Mouse (Mus musculus) embryonic facial prominence, embryonic 13.5 days (tissue): Measurements from ENCODE around the gene 2900026A02Rik. TPM values are rescaled to one million over a fixed set of nuclear protein-coding genes. Genes with fewer than 3 reads are reported as not detected.

ENCODE experiments used
- ATAC-seq: fragments of 200-750 bp; cut with Nextera tagmentation; 2 replicates; pipeline ENCODE4 v1.8.0; 2017; ENCODE audit warnings: low read depth; ENCODE audit not compliant: insufficient number of reproducible peaks, insufficient read depth, low FRiP score, low TSS enrichment
- H3K27ac ChIP-seq: fragments of 300-500 bp; sonication (generic); 2 replicates; pipeline ENCODE4 v1.5.1; 2015; ENCODE audit warnings: moderate library complexity, mild to moderate bottlenecking, inconsistent platforms
- H3K27me3 ChIP-seq: fragments of 300-500 bp; sonication (generic); 2 replicates; pipeline ENCODE4 v1.6.1; 2015; ENCODE audit warnings: mild to moderate bottlenecking, inconsistent platforms
- H3K36me3 ChIP-seq: fragments of 300-500 bp; sonication (generic); 2 replicates; pipeline ENCODE4 v1.6.1; 2015; ENCODE audit warnings: mild to moderate bottlenecking, inconsistent platforms
- H3K4me1 ChIP-seq: fragments of 300-500 bp; sonication (generic); 2 replicates; pipeline ENCODE4 v1.6.1; 2015; ENCODE audit warnings: inconsistent platforms
- H3K4me2 ChIP-seq: fragments of 300-500 bp; sonication (generic); 2 replicates; pipeline ENCODE4 v1.6.1; 2015; ENCODE audit warnings: moderate library complexity, mild to moderate bottlenecking, inconsistent platforms
- H3K4me3 ChIP-seq: fragments of 300-500 bp; sonication (generic); 2 replicates; pipeline ENCODE4 v1.5.1; 2015; ENCODE audit warnings: mild to moderate bottlenecking, inconsistent platforms
- H3K9ac ChIP-seq: fragments of 300-500 bp; sonication (generic); 2 replicates; pipeline ENCODE4 v1.6.1; 2015; ENCODE audit warnings: mild to moderate bottlenecking, inconsistent platforms
- H3K9me3 ChIP-seq: fragments of 300-500 bp; sonication (generic); 2 replicates; pipeline ENCODE4 v1.6.1; 2016; ENCODE audit warnings: inconsistent platforms
- WGBS: fragments of 180-500 bp; shearing (Covaris S2); methylation state at CpG from one replicate; pipeline ENCODE4 v1.1.7; 2015; ENCODE audit warnings: mixed read lengths; 5-methylcytosine and 5-hydroxymethylcytosine counted together
- polyA plus RNA-seq: library from polyadenylated mRNA; unstranded; fragments of >200 nt; fragmentation: Nextera tagmentation; extraction: Ambion mirVana; gene quantifications from 2 replicates; pipeline ENCODE4 v1.2.1, GENCODE M21; 2015

Gene 2900026A02Rik
- 8.6 and 10.2 TPM in 2 replicates for polyA plus RNA-seq

GRCm38 (mm10) chr5:113221147-113221865 lies at the start of gene 2900026A02Rik:
Gene 2900026A02Rik, minus strand, starts transcription at chr5:113221236.
- H3K36me3 ChIP-seq = no peaks in the 10 kb centered on the region
- 8% methylated on average over 60 of the region's 62 CpGs for WGBS
- H3K4me3 ChIP-seq = peak within 1 kb of the TSS; percentile 61
- no peak; the same call in 1 of the 2 replicates for ATAC-seq
- peak within 1 kb of the TSS; percentile 74 for H3K9ac ChIP-seq
- H3K27ac ChIP-seq = no peak within 1 kb of the TSS
- H3K4me1 ChIP-seq = peaks cover 21% of the 10 kb centered on the region
- no peaks in the 10 kb centered on the region for H3K9me3 ChIP-seq
- H3K27me3 ChIP-seq = peaks cover 32% of the 10 kb centered on the region
- peak within 1 kb of the TSS; percentile 98 for H3K4me2 ChIP-seq

GRCm38 (mm10) chr5:113270043-113270442 lies 49.0 kb upstream of the 2900026A02Rik start:
- 79% methylated on average over 3 of the region's 3 CpGs for WGBS
- Histone ChIP-seq H3K27ac (no peak overlapping the region), H3K36me3 (no peaks in the 10 kb centered on the region), H3K4me1 (no peaks in the 10 kb centered on the region), H3K4me2 (no peak overlapping the region), H3K4me3 (no peak overlapping the region), H3K9ac (no peak overlapping the region), H3K9me3 (0 out of 2 replicates have a peak, but pooled peaks cover 2% of the 10 kb centered on the region), H3K27me3 (no peaks in the 10 kb centered on the region)
- ATAC-seq = no peak

GRCm38 (mm10) chr5:113268246-113268645 lies 47.2 kb upstream of the 2900026A02Rik start:
- Histone ChIP-seq H3K4me1 (no peaks in the 10 kb centered on the region), H3K9me3 (0 out of 2 replicates have a peak, but pooled peaks cover 2% of the 10 kb centered on the region), H3K27me3 (no peaks in the 10 kb centered on the region), H3K4me3 (no peak overlapping the region), H3K27ac (no peak overlapping the region), H3K36me3 (no peaks in the 10 kb centered on the region), H3K9ac (no peak overlapping the region), H3K4me2 (no peak overlapping the region)
- peak; percentile 27; the same call in 1 of the 2 replicates for ATAC-seq

- ATAC-seq = no peak
- Histone ChIP-seq H3K9me3 (0 out of 2 replicates have a peak, but pooled peaks cover 2% of the 10 kb centered on the region), H3K9ac (no peak overlapping the region), H3K4me3 (no peak overlapping the region), H3K36me3 (no peaks in the 10 kb centered on the region), H3K27ac (no peak overlapping the region), H3K27me3 (no peaks in the 10 kb centered on the region), H3K4me2 (no peak overlapping the region), H3K4me1 (no peaks in the 10 kb centered on the region)
- 83% methylated on average over 8 of the region's 8 CpGs for whole genome bisulfite sequencing
These were observed 44.6 kb upstream of the 2900026A02Rik start for GRCm38 (mm10) chr5:113265637-113266036.

GRCm38 (mm10) chr5:113250806-113251205 lies 29.8 kb upstream of the 2900026A02Rik start:
- Histone ChIP-seq H3K36me3 (no peaks in the 10 kb centered on the region), H3K4me1 (no peaks in the 10 kb centered on the region), H3K9ac (no peak overlapping the region), H3K4me3 (no peak overlapping the region), H3K27me3 (no peaks in the 10 kb centered on the region), H3K27ac (no peak overlapping the region), H3K9me3 (no peaks in the 10 kb centered on the region), H3K4me2 (no peak overlapping the region)
- no peak for ATAC-seq
- WGBS = 93% methylated on average over 11 of the region's 11 CpGs

- WGBS = 77% methylated on average over 8 of the region's 8 CpGs
- Histone ChIP-seq H3K9me3 (no peaks in the 10 kb centered on the region), H3K36me3 (no peaks in the 10 kb centered on the region), H3K27me3 (no peaks in the 10 kb centered on the region), H3K9ac (no peak overlapping the region), H3K27ac (no peak overlapping the region), H3K4me1 (no peaks in the 10 kb centered on the region), H3K4me3 (no peak overlapping the region), H3K4me2 (no peak overlapping the region)
- ATAC-seq = no peak
These were observed 28.4 kb upstream of the 2900026A02Rik start for GRCm38 (mm10) chr5:113249263-113249930.

- Histone ChIP-seq H3K4me3 (no peak overlapping the region), H3K4me2 (no peak overlapping the region), H3K27me3 (no peaks in the 10 kb centered on the region), H3K27ac (no peak overlapping the region), H3K36me3 (no peaks in the 10 kb centered on the region), H3K4me1 (peaks cover 16% of the 10 kb centered on the region), H3K9ac (no peak overlapping the region), H3K9me3 (no peaks in the 10 kb centered on the region)
- 79% methylated on average over 5 of the region's 5 CpGs for WGBS
- no peak for ATAC-seq
These were observed 9.2 kb upstream of the 2900026A02Rik start for GRCm38 (mm10) chr5:113230196-113230595.

GRCm38 (mm10) chr5:113226632-113227102 lies 5.6 kb upstream of the 2900026A02Rik start, which contains the start of gene Tmem211:
Gene Tmem211, plus strand, starts transcription at chr5:113226909.
- peaks cover 20% of the 10 kb centered on the region for H3K4me1 ChIP-seq
- H3K9me3 ChIP-seq = no peaks in the 10 kb centered on the region
- H3K27ac ChIP-seq = peak within 1 kb of the TSS; percentile 45
- H3K4me2 ChIP-seq = peak within 1 kb of the TSS; percentile 57
- H3K4me3 ChIP-seq = peak within 1 kb of the TSS; percentile 27
- peak within 1 kb of the TSS; percentile 49 for H3K9ac ChIP-seq
- peak; percentile 80 for ATAC-seq
- H3K27me3 ChIP-seq = no peaks in the 10 kb centered on the region
- under 1% methylated on average over 13 of the region's 13 CpGs for WGBS
- no peaks in the 10 kb centered on the region for H3K36me3 ChIP-seq

- H3K4me1 ChIP-seq = peaks cover 20% of the 10 kb centered on the region
- peak overlapping the region; percentile 45 for H3K27ac ChIP-seq
- 13% methylated on average over 25 of the region's 25 CpGs for WGBS
- peak overlapping the region; percentile 49 for H3K9ac ChIP-seq
- H3K4me2 ChIP-seq = peak overlapping the region; percentile 57
- H3K4me3 ChIP-seq = peak overlapping the region; percentile 27
- H3K9me3 ChIP-seq = no peaks in the 10 kb centered on the region
- ATAC-seq = no peak
- peaks cover 4% of the 10 kb centered on the region for H3K27me3 ChIP-seq
- no peaks in the 10 kb centered on the region for H3K36me3 ChIP-seq
These were observed 4.8 kb upstream of the 2900026A02Rik start for GRCm38 (mm10) chr5:113225686-113226435.

GRCm38 (mm10) chr5:113225271-113225670 lies 4.2 kb upstream of the 2900026A02Rik start:
- Histone ChIP-seq H3K9me3 (no peaks in the 10 kb centered on the region), H3K9ac (no peak overlapping the region), H3K27me3 (peaks cover 10% of the 10 kb centered on the region), H3K27ac (no peak overlapping the region), H3K4me3 (no peak overlapping the region), H3K4me2 (peak overlapping the region; percentile 57; the same call in 1 of the 2 replicates), H3K36me3 (no peaks in the 10 kb centered on the region), H3K4me1 (peaks cover 26% of the 10 kb centered on the region)
- WGBS = 20% methylated on average over 10 of the region's 10 CpGs
- no peak for ATAC-seq

- H3K4me2 ChIP-seq = no peak overlapping the region
- no peaks in the 10 kb centered on the region for H3K9me3 ChIP-seq
- no peaks in the 10 kb centered on the region for H3K36me3 ChIP-seq
- H3K27me3 ChIP-seq = peaks cover 24% of the 10 kb centered on the region
- peak overlapping the region; percentile 69 for H3K27ac ChIP-seq
- no peak overlapping the region for H3K9ac ChIP-seq
- 50% methylated on average over 4 of the region's 4 CpGs for WGBS
- peaks cover 27% of the 10 kb centered on the region for H3K4me1 ChIP-seq
- no peak for ATAC-seq
- H3K4me3 ChIP-seq = no peak overlapping the region
These were observed 2.9 kb upstream of the 2900026A02Rik start for GRCm38 (mm10) chr5:113223888-113224287.
